Comparison of ENCODE assay signal across 8 mouse cellular contexts in genomic region chr2:19658661-19659384, GRCm38 (mm10). TPM values are rescaled to one million over a fixed set of nuclear protein-coding genes. Genes with fewer than 3 reads are reported as not detected.
DNase-seq lines count a peak whose midpoint lies in the region; ATAC-seq and TF ChIP-seq lines count a peak whose summit lies in the region.

No protein-coding gene starts in this region.

- peak overlapping the region; percentile 99 for H3K27ac ChIP-seq in cortical plate, adult 2 months (ENCODE audit: insufficient read depth, low read length)
- no peak overlapping the region for H3K27ac ChIP-seq in liver, embryonic 11.5 days (ENCODE audit: low read depth, low read length)
- H3K27ac ChIP-seq in stomach, embryonic 14.5 days (ENCODE audit: low read length), result no peak overlapping the region

- DNase-seq in frontal cortex, adult 2 months (ENCODE audit: extremely low spot score in 1 of 2, low spot score in 1 of 2), result no peak
- DNase-seq in heart, adult 18-20 months, result peak; percentile 38 to 74
- DNase-seq in kidney, adult 18-20 months, result peak; percentile 61
- DNase-seq in liver, embryonic 11.5 days (ENCODE audit: low spot score), result peak; percentile 40

- peak overlapping the region; percentile 61 for H3K4me3 ChIP-seq in cortical plate, adult 2 months (ENCODE audit: insufficient read depth, low read length)
- peak overlapping the region; percentile 76 for H3K4me3 ChIP-seq in liver, embryonic 11.5 days (ENCODE audit: low read depth, low read length)
- peak overlapping the region; percentile 71 for H3K4me3 ChIP-seq in stomach, embryonic 14.5 days (ENCODE audit: low read depth, low read length)

- peak; percentile 2; the same call in 1 of the 2 replicates for ATAC-seq in frontal cortex, adult (ENCODE audit: low TSS enrichment)
- ATAC-seq in liver, embryonic 11.5 days (replicated peaks; ENCODE audit: low FRiP score), result no peak
- ATAC-seq in monocyte, adult 5-6 weeks (replicated peaks; ENCODE audit: insufficient number of reproducible peaks, low FRiP score, low TSS enrichment, poor library complexity, severe bottlenecking), result peak; percentile 27; the same call in 1 of the 2 replicates
- no peak for ATAC-seq in stomach, embryonic 14.5 days (ENCODE audit: insufficient number of reproducible peaks, insufficient read depth, low FRiP score, low read depth)

- TF ChIP-seq CTCF in cortical plate, adult 2 months (IDR thresholded peaks at IDR 0.05; ENCODE audit: extremely low read depth, insufficient read depth, low read length), result no peak

- peak overlapping the region; percentile 73 for H3K9ac ChIP-seq in liver, embryonic 11.5 days (ENCODE audit: low read depth, low read length)
- H3K9ac ChIP-seq in stomach, embryonic 14.5 days (replicated peaks; ENCODE audit: low read depth, low read length), result peak overlapping the region; percentile 61

- peaks cover 10% of the 10 kb centered on the region for H3K27me3 ChIP-seq in liver, embryonic 11.5 days (replicated peaks; ENCODE audit: control insufficient read depth, insufficient read depth, low read length)
- no peaks in the 10 kb centered on the region for H3K27me3 ChIP-seq in stomach, embryonic 14.5 days (ENCODE audit: control insufficient read depth, insufficient read depth, low read length)

- H3K36me3 ChIP-seq in liver, embryonic 11.5 days (ENCODE audit: control insufficient read depth, insufficient read depth, low read length), result no peaks in the 10 kb centered on the region
- H3K36me3 ChIP-seq in stomach, embryonic 14.5 days (ENCODE audit: control insufficient read depth, insufficient read depth, low read length), result no peaks in the 10 kb centered on the region

- no peak for TF ChIP-seq POLR2A in cortical plate, adult 2 months (IDR thresholded peaks at IDR 0.05; ENCODE audit: extremely low read depth, insufficient read depth, low read length)

- H3K9me3 ChIP-seq in liver, embryonic 11.5 days (ENCODE audit: control insufficient read depth, low read length), result no peaks in the 10 kb centered on the region
- H3K9me3 ChIP-seq in stomach, embryonic 14.5 days (ENCODE audit: control insufficient read depth, low read depth, low read length), result no peaks in the 10 kb centered on the region

- 7% methylated on average over 49 of the region's 49 CpGs for WGBS in liver, embryonic 11.5 days
- WGBS in stomach, embryonic 14.5 days, result 3% methylated on average over 49 of the region's 49 CpGs

- H3K4me1 ChIP-seq in cortical plate, adult 2 months (ENCODE audit: control insufficient read depth, insufficient read depth, low read length), result no peaks in the 10 kb centered on the region; the same call in 1 of the 2 replicates
- H3K4me1 ChIP-seq in liver, embryonic 11.5 days (replicated peaks; ENCODE audit: control insufficient read depth, insufficient read depth, low read length), result no peaks in the 10 kb centered on the region
- no peaks in the 10 kb centered on the region; the same call in 1 of the 2 replicates for H3K4me1 ChIP-seq in stomach, embryonic 14.5 days (ENCODE audit: control insufficient read depth, insufficient read depth, low read length)

- peak overlapping the region; percentile 96 for H3K4me2 ChIP-seq in liver, embryonic 11.5 days
- peak overlapping the region; percentile 76 for H3K4me2 ChIP-seq in stomach, embryonic 14.5 days (replicated peaks; ENCODE audit: low read depth, low read length)

RNA-seq across cellular contexts. Expression of gene Otud1, which starts 1.3 kb away (rescaled TPM):
- 14.2 and 14.3 TPM in 2 replicates for polyA plus RNA-seq in frontal cortex, adult 2 months (2012; rRNA removed)
- 10.3 and 12.5 TPM in 2 replicates for polyA plus RNA-seq in cortical plate, adult 2 months (2012; rRNA removed)
- total RNA-seq in heart, adult 18-20 months (2021), result 10 to 100 TPM; 27.3 to 43.5 TPM
- 0.62 and 0.95 TPM in 2 replicates for polyA plus RNA-seq in liver, embryonic 11.5 days (2014; fragmentation: Nextera tagmentation; extraction: Ambion mirVana)
- total RNA-seq in monocyte, adult 5-6 weeks (2017), result 18.5 to 19.6 TPM (median 19.2 TPM) in 3 replicates
- 2.4 and 2.9 TPM in 2 replicates for polyA plus RNA-seq in stomach, embryonic 14.5 days (2014; fragmentation: Nextera tagmentation; extraction: Ambion mirVana)

Comparison
In these comparisons a context has a peak if more than half of its experiments do, and no peak if none do; other contexts are left out.
1. ATAC-seq: peak in frontal cortex, adult (single experiment) and monocyte, adult 5-6 weeks (single experiment); none in liver, embryonic 11.5 days (single experiment) and stomach, embryonic 14.5 days (single experiment).
2. DNase-seq: peak in heart, adult 18-20 months (2 of 2), kidney, adult 18-20 months (single experiment) and liver, embryonic 11.5 days (single experiment); none in frontal cortex, adult 2 months (0 of 2).
3. Peak in every context shown above with its lines, with median percentiles within 50 percentile points of each other: H3K4me3 ChIP-seq.